Mouse (Mus musculus) cerebellum, adult 2 months (tissue): ENCODE data around the gene Rftn2.

Source experiments
- CTCF ChIP-seq: fragments of 200-500 bp; IDR thresholded peaks from 2 replicates; pipeline ENCODE4 v1.5.1; 2011; ENCODE audit warnings: low read depth, mild to moderate bottlenecking, control low read depth, low read length, moderate library complexity, borderline replicate concordance; ENCODE audit not compliant: insufficient read depth
- POLR2A ChIP-seq: fragments of 200-500 bp; IDR thresholded peaks from 2 replicates; pipeline ENCODE4 v1.6.1; 2011; ENCODE audit warnings: low read length, control low read depth, borderline replicate concordance; ENCODE audit not compliant: insufficient read depth

DNA sequence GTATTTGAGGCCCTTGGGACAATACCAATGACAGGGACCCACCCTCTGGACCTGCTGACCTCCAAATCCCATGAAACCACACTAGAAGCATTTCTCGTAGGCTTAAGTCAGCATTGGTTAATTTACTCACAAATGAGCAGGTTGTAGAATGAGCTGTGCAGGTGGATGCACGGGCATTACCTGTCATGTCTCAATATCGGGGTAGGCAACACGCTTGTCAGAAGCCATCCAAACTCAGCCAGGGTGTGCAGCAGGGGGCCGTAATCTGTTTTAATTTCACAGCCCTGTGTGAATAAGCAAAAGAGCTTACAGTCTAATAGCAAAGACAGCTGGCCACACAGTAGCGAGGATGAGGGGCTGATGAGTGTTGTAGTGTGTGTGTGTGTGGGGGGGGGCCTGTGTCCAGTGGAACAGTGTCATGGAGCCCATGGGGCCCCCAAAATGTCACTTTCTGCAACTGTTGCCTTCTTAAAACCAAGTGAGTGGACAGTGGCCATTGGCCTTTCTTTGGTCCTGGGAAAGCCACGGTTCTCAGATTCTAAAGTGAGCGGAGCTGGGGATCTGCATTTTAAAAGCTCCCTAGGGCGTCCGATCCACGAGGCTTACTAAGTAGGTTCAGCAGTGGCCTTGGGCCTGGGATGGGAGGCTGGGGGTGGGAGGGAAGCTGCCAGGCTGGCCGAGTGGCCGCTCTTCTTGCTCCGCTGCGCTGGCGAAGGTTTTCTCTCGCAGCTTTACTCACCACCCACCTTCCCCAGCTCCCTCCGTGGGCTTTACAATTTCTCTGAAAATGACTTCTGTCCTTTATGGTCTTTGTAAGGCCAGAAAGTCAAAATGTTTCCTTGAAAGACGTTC lies 32.3 kb downstream of the Rftn2 start:
- TF ChIP-seq POLR2A (no peak), CTCF (no peak)
